Mouse (Mus musculus) brain, embryonic 14.5 days (tissue): Measurements from ENCODE around the gene Irf4.

ENCODE experiments used
- CTCF ChIP-seq: fragments of 200-500 bp; IDR thresholded peaks from 2 replicates; pipeline ENCODE4 v1.5.1; 2012; ENCODE audit warnings: inconsistent platforms, mild to moderate bottlenecking, moderate library complexity, borderline replicate concordance; ENCODE audit not compliant: insufficient read depth, insufficient read length; ENCODE audit errors: extremely low read depth
- POLR2A ChIP-seq: fragments of 200-500 bp; IDR thresholded peaks from 2 replicates; pipeline ENCODE4 v1.6.1; 2012; ENCODE audit warnings: mild to moderate bottlenecking, inconsistent platforms, borderline replicate concordance; ENCODE audit not compliant: poor library complexity, insufficient read depth, insufficient read length, severe bottlenecking; ENCODE audit errors: extremely low read depth

GRCm38 (mm10) chr13:30792741-30793140, 43.7 kb downstream of the Irf4 start:
- TF ChIP-seq CTCF (no peak), POLR2A (no peak)
